Mouse (Mus musculus) induced T-regulatory cell, adult 2 months (primary cell): Measurements from ENCODE around the gene Rc3h1.
A peak's percentile ranks its signal among the peaks of the same experiment; 100 is the strongest.

Experiments used
- DNase-seq: peaks from one replicate; pipeline ENCODE4 v3.0.0-alpha.2; 2012; ENCODE audit warnings: low read depth

Rc3h1 gene

DNA sequence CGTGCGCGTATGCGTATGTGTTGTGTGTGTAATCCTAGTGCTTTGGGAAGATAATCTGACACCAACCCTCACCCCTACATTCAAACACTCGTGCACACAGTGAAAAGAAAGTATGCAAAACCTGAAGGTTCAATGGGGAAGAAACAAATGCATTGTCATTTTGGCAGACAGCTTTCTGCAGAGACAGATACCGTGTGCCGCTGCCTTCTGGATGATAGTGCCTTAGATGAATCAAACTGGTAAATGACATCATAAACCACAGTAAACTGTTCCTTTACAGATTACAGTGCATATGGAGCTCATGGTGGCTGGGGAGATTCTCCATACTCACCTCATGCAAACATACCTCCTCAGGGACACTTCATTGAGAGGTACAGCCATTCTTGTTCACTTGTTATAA lies 57.0 kb downstream of the Rc3h1 start:
- no peak for DNase-seq

DNA sequence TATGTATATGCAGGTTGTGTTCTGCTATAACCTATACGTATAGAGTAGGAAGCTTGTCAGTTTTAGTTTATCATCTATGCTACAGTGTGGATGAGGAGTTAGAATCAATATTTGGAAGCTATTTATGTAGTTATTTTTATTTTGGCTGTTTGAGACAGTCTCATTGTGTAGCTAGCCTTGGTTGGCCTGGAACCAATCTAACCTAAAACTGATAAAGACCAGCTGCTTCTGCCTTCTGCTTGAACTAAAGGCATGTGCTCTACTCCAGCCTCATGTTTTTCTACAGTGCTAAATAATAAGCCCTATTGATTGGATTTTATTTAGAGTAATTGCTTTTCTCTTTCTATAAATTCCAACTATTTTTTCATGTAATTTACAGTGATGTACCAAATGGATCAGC lies 61.0 kb downstream of the Rc3h1 start:
- no peak for DNase-seq

- no peak for DNase-seq
These were observed 62.4 kb downstream of the Rc3h1 start for GRCm38 (mm10) chr1:160968643-160969042.

DNA sequence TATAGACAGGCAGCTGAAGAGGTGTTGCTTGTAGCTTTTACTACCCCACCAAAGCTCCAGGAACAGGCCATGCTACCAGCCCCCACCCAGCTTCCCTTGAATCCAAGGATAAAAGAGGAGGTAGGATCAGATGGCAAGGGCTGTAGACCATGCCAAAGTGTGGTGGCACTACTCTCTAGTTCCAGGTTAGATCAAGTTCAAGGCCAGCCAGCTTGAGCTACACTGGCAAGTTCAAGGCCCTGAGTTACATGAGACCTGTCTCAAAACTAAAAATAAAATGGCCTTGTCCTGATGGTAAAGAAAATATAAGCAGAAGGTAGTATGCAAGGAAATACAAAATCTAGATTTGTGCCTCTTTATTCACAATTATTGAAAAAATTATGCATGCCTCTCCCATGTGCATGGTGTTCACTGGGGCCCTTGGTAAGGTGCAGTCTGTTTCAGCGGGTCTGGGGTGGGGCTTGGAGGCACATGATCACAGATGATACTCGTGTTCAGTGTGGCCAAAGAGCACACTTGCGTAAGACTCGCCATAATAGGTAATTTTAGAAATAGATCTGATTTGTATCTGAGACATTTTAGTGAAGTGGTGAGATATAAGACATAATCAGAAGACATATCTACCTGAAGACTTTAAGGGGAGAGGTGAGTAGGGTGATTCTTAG lies 72.0 kb downstream of the Rc3h1 start, which contains the start of gene Serpinc1:
TSS of gene Serpinc1 (plus strand) at position 515 of the 665 bp plus-strand sequence.
- DNase-seq = no peak

DNA sequence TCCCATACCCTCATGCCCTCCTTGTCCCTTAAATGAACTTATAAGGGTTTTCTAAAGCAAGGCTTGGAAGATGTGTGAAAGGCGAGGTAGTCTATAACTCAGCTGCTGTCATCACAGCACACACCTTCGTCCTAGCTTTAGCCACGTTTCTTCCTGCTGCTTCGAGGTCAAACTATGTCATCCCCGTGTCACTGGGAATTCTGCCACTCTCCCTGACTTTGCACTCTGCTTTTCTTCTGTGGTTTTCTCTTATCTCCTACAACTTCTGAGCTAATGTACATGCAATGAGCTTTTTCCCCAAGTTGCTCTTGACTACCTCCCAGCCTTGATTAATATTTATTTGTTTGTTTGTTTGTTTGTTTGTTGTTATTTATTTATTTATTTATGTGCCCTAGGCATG lies 73.8 kb downstream of the Rc3h1 start:
- DNase-seq = no peak

DNA sequence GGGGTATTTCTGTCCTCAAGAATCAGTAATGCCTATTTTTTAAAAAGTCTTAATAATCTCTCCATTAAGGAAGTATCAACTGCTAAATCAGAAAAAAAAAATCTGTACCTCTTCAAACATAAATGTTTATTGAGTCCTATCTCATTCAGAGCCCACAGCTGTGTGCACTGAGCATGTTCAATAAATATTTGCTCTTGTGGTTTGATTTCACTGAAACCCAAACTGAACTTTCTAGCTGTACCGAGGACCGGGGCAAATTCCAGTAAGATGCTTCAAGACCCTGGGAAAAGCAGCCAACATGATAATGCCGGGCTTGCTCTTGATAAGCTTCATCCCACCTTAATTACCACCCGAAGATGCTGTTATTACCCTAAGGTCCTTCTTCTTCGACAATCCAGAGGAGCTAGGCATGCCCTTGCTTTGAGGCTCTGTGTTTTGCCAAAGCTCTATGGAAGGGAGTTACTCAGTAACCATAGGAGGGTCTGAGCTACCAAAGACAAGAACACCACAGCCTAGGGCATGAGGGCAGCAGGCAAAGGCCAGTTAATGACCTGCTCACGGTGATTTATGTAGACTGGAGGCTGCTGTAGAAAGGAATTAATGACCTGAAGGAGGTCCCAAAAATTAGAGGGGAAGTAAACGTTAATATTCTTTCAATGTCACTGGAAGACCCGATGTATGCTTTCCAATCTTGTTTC lies 74.5 kb downstream of the Rc3h1 start:
- DNase-seq = no peak

DNA sequence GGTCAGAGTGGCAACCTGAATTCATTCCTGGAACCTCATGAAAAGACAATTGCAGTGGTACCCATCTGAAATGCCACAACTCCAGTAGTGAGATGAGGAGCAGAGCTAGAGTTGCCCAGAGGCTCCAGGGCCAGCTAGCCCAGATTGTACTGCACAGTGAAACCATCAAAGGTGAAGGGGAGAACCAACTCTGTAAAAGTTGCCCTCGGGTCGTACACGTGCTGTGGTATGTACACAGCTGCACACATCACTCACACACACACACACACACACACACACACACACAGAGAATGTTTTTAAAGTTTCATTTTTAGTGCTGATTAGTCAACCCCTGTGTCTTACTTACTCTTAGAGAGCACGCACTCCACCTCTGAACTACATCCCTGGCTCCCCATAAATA lies 75.1 kb downstream of the Rc3h1 start:
- DNase-seq = no peak

DNA sequence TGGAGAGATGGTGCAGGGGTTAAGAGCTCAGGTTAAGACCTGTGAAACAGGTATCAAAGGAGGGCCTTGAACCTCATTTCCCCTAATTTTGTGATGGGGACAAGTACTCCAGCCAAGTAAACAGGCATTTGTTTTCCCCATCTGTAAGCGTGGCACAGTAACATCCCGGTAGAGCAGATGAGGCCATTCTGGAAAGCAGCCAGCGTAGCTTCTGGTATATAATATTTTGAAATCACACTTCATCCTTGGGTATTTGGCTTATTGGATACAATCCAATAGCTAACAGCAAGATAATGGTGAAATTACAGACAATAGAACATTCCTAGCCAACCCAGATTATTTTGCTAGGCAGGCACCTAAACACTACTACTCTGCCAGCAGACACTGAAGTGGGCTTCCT lies 76.7 kb downstream of the Rc3h1 start:
- no peak for DNase-seq

- DNase-seq = peak; percentile 27
These were observed 78.5 kb downstream of the Rc3h1 start for GRCm38 (mm10) chr1:160984731-160985130.

- no peak for DNase-seq
These were observed 79.3 kb downstream of the Rc3h1 start for GRCm38 (mm10) chr1:160985477-160985876.

DNA sequence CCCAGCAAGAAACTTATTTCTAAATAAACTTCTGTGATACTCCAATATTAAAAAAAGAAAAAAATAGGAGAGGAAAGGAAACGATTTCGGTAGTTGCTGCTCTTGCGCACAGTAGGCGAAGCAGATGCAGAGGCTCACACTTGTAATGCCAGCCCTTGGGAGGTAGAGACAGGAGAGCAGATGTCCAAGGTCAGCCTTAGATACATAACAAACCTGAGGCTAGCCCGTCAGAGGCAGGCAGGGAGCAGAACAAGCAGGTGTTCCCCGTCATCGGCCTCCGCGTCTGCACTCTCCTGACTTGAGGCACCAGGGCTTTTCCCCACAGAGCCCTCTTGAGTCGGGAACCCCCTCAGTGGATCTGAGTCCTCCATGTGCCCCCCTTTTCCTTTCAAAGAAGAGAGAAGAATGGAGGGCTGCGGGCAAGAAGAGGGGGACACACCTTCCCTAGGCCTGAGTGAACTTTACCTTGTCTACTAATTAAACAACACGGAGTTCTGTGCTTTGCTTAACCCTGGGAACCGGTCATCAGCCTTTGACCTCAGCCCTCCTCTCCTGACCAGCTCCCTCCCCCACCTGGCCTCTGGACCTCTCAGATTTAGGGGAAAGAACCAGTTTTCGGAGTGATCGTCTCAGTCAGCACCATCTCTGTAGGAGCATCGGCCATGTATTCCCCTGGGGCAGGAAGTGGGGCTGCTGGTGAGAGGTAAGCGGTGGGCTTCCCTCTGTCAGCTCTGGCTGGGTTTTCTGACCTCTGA lies 80.8 kb downstream of the Rc3h1 start:
- no peak for DNase-seq

- no peak for DNase-seq
These were observed 83.2 kb downstream of the Rc3h1 start for GRCm38 (mm10) chr1:160989395-160989794.

DNA sequence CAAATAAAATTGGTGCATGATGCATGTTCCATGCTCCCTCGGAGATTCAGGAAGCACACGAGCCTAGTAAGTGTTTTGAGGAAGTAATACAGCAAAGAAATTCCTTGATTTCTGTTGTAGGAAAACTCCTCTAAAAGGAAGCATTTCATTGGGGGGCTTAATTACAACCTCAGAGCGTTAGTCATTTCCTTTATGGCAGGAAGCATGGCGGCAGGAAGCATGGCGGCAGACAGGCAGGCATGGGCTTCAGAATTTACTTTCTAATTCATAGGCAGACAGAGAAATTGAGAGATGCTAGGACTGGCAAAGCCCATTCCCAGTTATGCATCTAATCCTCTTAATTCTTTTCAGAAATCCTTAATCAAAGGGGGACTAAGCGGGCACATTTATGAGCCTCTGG lies 87.6 kb downstream of the Rc3h1 start:
- no peak for DNase-seq

- DNase-seq = no peak
These were observed 98.7 kb downstream of the Rc3h1 start for GRCm38 (mm10) chr1:161004942-161005341.

DNA sequence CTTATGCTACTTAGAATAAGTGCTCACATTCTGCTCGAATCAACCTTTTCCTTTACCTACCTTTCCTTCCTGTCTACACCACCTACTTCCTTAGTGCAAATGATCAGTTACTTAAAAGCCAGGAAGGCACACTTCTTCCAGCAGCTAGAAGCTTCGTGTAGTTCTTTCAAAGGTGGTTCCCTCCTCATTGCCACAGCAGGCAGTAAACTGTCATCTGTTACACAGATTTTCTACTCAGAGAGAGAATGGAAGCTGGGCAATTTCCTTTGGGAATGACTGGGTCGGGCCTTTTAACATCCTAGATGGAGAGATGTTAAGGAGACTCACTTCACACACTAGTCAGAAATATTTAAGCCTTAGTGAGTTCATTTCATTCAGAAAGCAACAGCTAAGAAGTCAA lies 99.3 kb downstream of the Rc3h1 start:
- no peak for DNase-seq

DNA sequence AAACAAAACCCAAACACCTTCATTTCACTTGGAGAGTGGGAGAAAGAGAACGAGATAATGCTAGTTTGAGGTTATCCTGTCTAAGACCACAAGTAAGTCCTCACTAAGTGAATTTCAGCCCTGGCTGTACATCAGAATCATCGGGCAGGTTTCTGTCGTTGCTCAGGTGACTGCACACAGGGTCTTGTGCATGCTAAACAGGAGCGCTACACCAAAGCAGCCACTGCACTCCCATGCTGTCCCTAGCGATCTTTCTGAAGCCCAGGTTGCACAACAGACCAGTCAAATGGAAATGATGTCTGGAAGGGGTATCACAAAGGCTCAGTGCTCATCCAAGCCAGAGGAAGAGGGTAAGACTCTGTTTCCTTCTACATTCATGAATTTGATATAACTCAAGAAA lies 100.3 kb downstream of the Rc3h1 start:
- no peak for DNase-seq

DNA sequence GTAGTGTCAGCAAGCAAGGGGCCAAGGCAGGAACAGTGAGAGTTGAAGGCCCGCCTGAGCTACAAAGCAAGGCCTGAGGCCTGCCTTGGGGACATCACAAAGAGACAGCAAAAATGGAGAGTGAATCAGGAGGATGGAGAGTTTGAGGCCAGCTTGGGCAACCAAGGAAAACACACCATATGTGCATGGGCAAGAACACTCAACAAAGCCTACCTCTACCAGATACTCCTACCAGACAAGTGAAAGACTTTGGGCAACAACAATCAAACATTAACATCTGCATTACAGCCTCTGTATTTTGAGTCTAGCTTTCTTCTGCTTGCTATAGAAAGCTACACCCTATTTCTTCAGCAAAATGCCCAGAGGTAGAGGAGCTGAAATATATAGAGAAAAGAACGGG lies 101.8 kb downstream of the Rc3h1 start:
- no peak for DNase-seq

- no peak for DNase-seq
These were observed 104.2 kb downstream of the Rc3h1 start for GRCm38 (mm10) chr1:161010436-161010835.

DNA sequence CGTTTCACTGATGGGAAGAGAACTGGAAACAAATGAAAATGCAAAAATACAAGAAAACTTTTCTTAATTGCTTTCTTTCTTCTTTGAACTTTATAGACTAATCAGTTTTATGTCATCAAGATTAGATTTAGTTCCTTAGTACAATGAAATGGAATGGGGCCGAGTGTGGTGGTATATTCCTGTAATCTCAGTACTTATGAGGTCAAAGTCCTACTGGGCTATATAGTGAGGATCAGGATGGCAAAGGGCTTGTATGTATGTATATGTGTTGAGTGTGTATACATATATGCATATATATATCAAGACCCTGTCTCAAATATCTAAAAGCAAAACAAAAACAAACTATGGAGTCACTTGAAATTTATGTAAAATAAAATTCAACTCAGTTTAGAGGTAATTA lies 110.2 kb downstream of the Rc3h1 start:
- no peak for DNase-seq

DNA sequence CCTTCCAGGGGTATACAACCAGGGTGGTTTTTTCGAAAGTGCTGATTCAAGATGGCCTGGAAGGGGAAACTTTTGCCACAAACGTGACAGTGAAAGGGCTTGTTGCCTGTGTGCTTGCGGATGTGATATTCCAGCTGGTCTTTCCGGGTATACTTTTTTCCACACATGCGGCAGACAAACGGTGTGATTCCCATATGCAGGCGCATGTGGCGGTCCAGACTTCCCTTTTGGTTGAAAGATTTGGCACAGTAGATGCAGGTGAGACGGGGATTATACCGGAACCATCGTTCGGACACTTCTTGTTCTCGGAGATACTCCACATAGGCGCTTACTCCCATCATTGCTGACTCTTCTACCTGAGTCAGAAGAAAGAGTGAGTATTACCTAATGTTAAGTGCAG lies 113.8 kb downstream of the Rc3h1 start:
- no peak for DNase-seq
